Mouse (Mus musculus): ENCODE measurements around the gene Morn1.

Gene Morn1

DNA sequence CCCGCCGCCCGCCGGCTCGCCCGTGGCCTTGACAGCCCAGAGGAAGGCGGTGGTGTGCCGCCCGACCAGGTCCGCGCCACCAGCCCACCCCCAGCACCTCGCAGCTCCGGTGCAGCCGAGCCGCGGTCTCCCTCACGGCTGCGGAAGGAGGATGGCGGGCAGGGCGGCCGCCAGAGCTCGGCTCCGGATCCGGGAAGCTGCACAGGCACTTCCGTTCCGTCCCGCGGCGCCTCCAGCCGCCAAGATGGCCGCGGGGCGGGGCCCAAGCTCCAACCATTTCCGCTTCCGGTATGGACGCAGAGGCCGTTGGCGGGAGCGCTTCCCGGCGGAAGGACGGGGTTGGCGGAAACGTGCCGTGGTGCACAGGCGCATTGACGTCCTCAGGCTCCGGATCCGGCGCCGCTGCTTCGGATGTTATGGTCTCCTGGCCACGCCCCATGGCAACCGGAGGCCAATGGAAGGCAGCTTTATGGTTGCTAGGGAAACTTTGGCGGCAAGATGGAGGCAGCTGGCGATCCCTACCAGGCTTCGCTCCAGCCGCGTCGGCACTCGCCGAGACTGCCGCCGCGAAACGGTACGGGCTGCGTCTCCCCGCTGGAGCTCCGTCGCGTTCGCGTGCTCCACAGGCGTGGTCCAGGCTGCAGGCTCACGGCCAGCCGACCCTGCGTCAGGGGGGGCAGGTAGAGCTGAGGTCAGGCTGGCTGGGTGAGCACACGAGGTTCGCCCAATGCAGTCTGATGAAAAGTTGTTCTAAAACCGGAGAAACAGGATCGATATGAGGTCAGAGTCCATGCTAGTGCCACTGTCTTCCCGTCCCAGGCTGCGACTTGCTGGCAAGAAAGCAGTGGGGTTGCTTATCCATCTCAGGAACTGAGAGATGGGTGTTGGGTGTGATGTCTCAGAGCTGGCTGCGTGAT lies at the start of gene Morn1, which contains the start of gene Rer1:
TSS of gene Morn1 (plus strand) at position 470 of the 917 bp plus-strand sequence.
TSS of gene Rer1 (minus strand) at position 275 of the 917 bp plus-strand sequence.
- peak; percentile 99 for DNase-seq (ENCODE audit: low spot score)

DNA sequence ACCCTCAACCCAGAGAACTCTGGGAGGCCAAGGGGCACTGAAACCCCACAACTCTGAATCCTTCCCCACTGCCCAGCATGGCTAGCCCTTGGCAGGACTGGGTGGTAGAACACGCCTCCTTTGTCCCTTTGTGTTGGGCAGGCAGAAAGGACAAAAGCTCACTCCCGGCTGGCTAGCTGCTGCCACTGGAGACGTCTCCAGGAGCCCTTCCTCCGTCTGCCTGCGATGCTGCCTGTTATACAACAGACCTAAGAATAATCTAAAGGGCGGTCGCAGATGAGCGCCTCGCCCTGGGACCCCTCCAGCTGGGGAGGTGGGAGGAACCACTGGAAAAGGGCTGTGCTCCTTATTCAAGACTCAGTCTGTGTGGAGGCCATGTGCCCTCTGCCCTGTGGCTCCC lies 46.2 kb upstream of the Morn1 start:
- no peak for DNase-seq (ENCODE audit: low spot score)

DNA sequence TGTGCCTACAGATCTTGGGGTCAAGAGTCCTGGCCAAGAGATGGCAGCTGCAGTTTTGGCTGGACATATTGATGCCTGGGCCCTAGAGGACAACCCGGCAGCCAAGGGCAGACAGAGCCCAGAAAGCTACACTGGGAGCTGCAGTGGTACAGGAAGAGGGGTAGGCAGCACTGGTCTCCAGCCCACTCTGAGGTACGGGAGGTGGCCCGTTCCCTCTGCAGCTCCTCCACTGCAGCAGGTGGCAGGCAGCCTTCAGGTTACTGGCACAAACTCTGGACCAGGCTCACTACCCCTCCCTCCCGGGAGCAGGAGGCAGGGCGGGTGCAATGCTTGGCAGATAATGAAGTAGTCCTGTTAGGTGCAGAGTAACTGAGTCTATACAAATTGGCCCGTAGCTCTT lies 45.7 kb upstream of the Morn1 start:
- no peak for DNase-seq (ENCODE audit: low spot score)

DNA sequence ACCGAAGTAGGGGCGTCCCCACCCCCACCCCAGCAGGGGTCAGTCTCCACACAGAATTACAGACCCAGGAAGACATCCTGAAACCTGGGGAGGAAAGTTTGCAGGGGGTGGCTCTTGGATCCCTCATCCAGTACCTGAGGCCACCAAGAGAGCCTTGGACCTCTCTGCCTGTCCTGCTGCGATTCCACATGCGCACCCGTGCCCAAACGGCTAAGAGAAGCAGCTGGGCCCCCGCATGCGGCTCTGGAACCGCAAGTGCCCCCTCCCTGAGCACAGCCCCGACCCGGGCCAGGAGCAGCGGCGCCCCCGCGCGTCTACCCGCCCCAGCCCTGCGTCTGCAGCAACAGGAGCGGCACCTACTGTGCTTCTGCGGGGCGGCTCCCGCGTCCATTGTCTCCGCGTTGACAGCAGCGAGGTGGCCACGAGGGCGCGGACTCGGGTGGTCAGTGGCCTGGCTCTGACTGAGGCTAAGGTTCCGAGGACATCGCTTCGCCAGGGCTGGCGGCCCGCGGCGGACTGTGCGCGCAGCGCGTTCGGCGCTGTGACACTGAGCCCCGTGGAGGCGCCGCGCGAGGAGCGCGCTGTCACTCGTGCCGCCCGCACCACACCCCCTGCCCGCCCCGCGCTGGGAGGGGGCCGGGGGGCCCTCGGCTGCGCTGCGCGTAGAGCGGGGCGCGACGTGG lies 43.6 kb upstream of the Morn1 start:
- no peak for DNase-seq (ENCODE audit: low spot score)

DNA sequence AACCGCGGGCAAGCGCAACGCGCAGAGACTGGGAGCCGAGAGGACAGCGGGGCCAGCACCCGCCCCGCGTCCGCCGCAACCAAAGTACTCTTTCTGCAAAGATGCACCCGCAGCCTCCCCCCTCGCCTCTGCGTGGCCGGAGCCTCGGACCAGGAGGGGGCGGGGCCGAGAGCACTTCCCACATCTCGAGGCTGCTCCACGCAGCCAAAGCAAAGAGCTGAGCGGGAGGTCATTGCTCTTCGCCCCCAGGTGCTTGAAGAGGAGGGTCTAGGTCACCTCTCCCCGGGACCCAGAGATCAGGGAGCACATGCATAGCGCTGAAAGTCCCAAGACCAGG lies 43.1 kb upstream of the Morn1 start:
- no peak for DNase-seq (ENCODE audit: low spot score)

DNA sequence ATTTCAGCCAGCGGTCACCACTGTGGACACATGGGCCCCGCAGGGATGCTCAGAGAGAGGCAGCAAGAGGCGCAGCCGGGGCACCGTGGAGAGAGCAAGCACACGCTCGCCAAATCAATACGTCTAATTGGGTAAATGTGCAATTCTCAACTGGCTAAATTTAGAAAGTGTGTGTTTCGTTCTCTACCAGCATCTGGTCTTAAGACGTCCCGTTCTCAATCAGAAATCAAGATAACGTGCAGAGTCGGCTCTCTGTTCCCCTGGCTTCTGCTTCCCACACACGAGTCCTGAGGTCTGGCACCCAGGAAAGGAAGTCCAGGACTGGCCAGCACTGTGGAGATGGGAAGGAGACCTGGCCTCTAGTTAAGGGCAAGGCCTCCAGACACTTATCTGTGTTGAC lies 39.7 kb upstream of the Morn1 start:
- no peak for DNase-seq (ENCODE audit: low spot score)

DNA sequence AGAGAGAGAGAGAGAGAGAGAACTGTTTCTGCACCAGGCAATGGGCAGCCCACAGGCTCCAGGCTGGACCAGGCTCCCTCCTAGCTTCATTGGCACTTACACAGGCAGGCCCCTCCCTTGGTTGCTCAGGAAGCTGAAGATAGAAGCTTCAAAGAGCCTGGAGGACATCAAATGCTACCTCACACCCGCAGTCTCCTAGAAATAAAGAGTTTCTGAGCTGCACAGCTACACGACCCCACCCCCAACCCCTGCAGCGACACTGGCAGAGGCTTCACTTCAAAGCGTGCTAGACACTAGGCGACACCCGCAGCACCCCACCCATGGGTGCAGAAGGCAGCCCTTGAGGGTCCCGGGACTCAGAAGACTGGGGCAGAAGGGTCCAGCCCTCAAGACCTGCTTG lies 36.3 kb upstream of the Morn1 start:
- DNase-seq (ENCODE audit: low spot score): no peak

DNA sequence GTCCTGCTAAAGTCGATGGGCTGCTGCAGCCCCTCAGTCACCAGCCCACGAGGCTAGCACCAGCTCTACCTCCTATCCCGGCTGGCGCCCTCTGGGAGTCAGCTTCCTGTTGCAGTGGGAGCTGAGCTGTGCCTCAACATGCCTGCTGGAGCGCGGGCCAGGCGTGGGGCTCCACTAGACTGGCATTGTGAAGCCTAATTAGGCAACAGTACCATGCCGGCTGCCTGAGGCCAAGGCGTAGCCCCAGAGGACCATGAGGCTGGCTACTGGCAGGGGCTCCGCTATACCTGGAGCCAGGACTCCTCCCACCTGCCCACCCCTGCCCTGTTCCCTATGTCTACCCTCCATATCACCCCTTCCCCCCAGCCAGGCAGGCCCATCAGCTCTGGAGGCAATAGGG lies 29.7 kb upstream of the Morn1 start, which contains the start of gene Plch2:
TSS of gene Plch2 (minus strand) at position 61 of the 400 bp plus-strand sequence.
- DNase-seq (ENCODE audit: low spot score): no peak

DNA sequence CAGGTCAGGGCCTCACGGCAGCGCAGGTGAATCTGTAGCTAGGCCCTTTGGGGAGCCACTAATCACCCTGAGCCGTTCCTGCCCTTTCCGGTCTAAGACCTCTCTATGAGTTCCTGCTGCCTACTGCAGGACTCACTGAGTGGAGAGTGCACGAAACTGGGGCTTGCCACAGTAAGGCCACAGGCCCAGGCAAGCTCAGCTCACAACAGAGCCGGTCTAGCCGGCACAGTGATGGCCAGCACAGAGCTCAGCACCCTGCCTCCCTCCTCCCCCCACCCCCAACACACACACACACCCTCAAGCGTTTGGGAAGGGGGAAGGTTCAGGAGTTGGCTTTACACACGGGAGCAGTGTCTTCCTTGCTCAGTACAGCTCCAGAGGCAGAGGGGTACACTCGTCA lies 28.1 kb upstream of the Morn1 start:
- no peak for DNase-seq (ENCODE audit: low spot score)

DNA sequence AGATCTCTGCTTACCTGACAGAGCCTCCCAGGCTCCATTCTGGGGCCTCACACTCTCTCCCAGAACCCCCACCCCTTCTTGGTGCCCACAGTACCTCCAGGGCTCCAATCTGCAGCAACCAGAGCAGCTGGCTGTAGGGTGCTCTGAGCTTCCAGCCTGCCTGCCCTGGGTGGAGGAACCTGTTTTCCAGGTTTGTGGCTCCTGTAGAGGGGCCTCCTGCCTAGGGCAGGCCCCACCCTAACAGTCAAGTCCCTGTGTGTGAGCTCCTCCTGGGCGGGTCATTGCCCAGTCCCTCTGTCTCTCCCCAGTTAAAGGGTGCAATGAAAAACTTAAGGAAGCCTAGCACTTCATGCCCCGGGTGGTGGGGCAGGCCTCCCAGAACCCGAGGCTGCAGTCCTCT lies 22.5 kb upstream of the Morn1 start:
- DNase-seq (ENCODE audit: low spot score): no peak

DNA sequence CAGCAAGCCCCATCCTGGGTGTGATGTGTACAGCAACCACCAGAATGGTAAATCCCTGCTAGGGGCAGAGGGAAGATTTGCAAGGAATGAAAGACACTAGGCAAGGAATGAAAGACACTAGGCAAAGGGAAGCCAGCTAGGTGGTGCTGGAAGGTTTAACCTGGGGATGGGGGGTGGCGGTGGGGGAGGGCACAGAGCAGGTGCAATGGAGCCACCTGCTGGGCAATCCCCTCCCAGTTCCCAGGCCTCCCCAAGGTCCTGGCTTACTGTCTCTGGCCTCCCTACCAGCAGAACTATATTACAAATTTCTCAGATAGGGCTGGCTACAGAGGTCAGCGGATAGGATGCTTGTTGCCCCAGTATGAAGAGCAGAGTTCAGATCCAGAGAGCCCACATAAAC lies 21.9 kb upstream of the Morn1 start:
- no peak for DNase-seq (ENCODE audit: low spot score)

DNA sequence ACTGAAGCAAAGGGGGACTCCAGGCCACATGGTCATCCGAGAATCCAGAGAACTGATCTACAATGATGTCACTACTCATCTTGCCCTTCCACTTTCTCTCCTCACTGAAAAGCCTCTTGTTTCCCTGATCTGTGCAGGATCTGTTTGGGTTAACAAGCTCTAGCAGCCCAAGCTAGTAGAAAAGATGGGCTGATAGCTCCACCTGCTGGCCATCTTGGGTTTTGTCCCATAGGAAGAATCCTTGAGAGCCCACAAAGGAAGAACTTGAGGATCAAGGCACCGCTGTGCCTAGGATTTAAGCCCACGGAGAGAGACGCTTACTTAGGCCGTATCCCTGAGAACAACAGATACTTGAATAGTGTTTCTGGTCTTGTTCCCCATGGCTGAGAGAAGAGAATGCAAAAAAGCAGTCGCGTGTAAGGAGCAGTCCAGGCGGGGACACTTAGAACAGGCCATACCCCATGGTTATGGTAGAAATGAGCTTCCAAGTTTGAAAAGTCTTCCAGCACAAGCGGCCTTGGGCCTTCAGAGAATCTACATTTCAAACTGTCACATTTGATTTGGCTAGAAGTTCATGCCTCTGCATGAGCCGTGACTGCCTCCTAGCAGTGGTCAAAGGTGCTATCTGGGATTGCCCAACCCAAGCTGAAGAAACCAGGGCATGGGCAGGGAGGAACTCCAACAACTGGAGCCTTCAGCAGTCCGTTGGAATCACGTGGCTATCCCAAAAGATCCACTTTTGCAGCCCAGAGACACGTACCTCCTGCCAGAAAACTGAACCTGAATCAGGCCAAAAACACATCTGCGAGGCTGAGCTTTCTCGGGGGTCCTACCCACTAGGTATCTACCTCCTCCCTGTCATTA lies 20.2 kb upstream of the Morn1 start:
- peak; percentile 66 for DNase-seq (ENCODE audit: low spot score)

DNA sequence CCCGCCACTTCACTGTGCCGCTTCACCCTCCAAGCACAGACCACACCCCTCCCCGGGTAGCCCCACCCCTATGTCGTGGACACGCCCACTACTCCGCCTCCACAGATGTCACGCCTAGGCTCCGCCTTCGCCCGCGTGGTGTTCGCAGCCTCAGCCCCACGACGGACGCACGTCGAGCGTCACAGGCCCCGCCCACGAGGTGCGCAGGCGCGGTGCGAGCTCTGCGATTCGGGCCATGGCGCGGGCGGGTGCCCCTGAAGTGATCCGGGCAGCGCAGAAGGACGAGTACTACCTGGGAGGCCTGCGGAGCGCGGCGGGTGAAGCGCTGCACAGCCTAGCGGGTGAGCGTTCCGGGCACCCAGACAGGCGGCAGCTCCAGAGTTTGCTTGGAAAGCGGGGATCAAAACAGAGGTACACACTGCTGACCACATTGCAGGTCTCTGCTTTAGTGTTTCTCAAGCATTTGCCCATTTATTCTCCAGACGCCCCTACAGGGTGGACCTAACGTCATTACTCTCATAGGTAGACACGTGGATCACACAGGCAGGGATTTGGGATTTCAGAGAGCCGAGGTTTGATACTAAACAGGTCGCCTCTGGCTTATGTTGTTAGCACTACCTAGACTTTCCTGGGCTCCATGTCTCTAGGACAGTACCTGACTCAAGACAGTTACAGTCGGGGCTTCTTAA lies 19.4 kb upstream of the Morn1 start, which contains the start of gene Pex10:
TSS of gene Pex10 (plus strand) at position 183 of the 689 bp plus-strand sequence.
- DNase-seq (ENCODE audit: low spot score): peak; percentile 94

DNA sequence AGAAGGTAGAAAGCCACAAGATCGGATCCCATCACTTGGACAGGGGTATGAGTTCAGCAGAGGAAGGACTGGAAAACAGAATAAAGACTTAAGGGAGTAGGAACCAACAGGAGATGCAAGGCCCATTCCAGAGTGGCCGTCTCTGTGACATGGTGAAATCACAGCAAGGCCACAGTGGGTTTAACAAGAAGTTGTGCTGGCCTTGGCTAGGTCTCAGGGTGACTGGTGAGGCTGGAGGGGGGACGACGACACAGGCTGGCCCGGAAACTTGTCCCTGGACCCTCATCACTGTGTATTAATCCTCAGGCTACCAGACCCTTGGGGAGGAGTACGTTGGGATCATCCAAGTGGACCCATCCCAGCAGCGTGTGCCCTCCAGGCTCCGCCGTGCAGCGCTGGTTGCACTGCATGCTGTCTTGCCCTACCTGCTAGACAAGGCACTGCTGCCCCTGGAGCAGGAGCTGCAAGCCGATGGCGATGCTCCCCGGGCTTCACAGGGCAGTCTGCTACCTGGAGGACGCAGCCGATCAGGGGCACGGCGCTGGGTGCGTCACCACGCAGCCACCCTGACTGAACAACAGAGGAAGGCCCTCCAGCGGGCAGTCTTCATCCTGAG lies 17.9 kb upstream of the Morn1 start:
- DNase-seq (ENCODE audit: low spot score): no peak

DNA sequence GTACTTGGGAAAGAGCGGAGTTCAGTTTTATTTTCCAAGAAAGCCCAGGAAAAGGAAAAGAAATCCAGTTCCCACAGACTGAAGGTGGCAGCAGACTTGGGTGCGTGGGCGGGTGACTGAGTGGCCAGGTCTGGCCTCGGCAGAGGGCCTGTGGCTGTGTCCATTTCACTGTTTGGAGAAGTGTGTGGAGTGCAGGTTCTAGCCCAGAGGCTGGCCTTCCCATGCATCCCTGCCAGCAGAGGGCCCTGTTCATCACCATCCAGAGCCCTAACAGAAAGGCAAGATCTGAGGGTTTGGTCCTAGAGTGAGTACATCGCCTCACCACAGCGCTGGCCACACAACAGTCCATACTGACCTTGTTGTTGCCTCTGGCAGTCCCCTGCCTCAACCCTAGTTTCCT lies 17.2 kb upstream of the Morn1 start:
- DNase-seq (ENCODE audit: low spot score): no peak

DNA sequence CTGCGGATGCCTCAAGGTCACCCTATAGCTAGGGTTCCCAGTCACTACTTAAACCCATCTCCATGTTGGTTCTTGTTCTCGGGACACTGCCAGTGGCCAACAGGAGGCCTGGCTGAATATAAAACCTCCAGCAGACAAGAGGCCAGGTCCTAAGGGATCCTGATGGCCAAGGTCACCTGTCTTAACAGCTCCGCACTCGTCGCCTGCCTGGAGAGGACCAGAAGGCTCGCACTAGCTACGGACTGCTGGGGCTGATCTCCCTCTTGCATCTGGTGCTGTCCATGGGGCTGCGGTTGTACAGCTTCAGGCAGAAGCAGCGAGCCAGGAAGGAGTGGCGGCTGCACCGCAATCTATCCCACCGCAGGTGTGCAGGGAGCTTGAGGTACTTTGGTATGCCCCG lies 16.2 kb upstream of the Morn1 start:
- no peak for DNase-seq (ENCODE audit: low spot score)

DNA sequence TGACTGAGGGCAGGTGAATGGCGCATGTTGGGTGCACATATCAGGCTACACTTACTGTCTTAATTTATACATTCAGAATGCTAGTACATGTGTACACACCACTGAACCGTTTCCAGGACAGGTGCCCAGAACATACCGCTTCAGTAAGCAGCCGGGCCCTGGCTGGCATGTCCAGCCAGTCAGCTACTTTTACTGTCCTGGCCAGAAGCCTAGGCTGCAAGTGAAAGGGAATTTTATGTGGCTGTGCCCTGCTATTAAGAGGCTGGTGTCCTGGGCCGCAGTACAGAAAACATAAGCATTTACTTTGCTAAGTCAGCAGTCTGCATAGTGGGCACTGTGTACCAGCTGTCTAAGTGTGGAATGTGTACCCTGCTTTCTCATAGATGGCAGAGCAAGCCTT lies 15.5 kb upstream of the Morn1 start:
- DNase-seq (ENCODE audit: low spot score): no peak

DNA sequence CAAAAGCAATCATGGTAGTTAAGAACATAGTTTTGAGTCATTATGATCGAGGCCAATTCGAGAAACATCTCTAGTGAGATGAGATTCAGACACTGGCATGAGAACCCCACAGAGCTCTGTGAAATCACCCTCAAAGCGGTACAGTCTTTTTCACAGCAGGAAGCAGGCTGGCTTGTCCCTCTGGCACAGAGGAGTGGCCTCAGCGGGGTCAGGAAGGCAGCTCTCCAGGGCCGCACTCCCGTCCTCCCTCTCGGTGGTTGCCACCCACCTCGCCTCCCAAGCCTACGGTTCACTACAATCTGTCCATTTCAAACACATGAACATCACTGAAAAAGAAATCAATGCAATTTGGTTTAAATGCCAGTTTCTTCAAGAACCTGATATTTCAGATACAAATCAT lies 12.0 kb upstream of the Morn1 start:
- DNase-seq (ENCODE audit: low spot score): no peak

DNA sequence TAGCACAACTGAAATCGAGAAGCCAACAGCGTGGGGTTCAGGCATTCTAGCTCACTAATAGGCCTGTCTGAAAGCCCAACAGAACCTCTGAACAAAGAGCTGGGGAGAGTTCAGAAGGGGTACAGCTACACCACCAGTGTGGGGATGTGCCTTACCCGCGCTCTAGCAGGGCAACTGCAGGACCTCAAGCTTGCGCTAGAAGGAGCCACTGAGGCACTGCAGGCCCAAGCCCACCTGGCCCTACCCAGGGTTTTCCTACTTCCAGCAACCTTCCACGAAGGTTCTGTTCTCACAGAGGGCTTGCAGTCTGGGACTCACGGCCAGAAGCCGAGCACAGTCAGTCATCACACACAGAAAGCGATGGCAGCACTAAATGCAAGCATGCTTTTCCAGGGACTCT lies 11.2 kb upstream of the Morn1 start:
- no peak for DNase-seq (ENCODE audit: low spot score)

DNA sequence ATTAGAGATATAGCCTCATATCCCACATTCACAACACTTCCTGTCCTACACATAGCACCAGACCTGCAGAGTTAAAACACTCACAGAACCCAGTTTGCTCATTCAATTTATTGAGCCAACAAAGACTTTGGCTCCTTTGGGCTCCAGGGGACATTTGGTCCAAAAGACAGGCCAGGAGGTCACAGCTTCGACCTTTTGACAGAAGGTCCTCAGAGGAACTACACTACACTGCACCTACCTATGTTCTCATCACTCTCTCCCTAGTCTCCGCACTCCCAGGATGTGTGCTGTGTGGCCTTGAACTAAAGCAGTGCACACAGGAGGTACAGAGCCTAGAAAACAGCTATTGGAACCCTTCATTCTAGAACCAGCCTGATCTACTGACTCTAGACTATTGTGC lies 10.6 kb upstream of the Morn1 start:
- DNase-seq (ENCODE audit: low spot score): no peak

DNA sequence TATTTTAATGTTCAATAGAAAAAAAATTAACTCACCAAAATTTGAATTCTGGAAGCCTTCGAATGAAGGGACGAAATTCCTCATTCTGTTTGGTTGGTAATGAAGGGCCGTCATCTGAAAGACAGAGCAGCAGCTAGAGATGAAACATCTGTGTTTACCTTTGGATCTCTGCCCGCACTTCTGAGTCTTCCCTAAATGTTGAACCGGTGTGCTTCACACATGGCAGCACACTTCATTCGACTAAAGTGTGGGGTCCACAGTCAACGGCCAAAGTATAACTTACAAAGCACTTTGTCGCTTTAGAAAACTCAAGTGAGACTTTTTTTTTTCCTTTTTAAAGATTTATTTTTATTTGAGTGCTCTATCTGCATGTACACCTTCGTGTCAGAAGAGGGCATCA lies 9.7 kb upstream of the Morn1 start:
- no peak for DNase-seq (ENCODE audit: low spot score)

Measured in ovary, adult 18-20 months (tissue).